Mouse (Mus musculus) heart, embryonic 13.5 days (tissue): Measurements from ENCODE around the gene Yju2. TPM values are rescaled to one million over a fixed set of nuclear protein-coding genes. Genes with fewer than 3 reads are reported as not detected.
A peak's percentile ranks its signal among the peaks of the same experiment; 100 is the strongest.

ENCODE experiments used
- ATAC-seq: fragments of 200-750 bp; cut with Nextera tagmentation; 2 replicates; pipeline ENCODE4 v1.8.0; 2017; ENCODE audit warnings: moderate TSS enrichment; ENCODE audit not compliant: insufficient number of reproducible peaks, low FRiP score, low TSS enrichment; ENCODE audit errors: extremely low read depth
- H3K27ac ChIP-seq: fragments of 300-500 bp; sonication (generic); replicated peaks from 2 replicates; pipeline ENCODE4 v1.5.1; 2015; ENCODE audit warnings: moderate library complexity, mild to moderate bottlenecking, inconsistent platforms
- H3K27me3 ChIP-seq: fragments of 300-500 bp; sonication (generic); replicated peaks from 2 replicates; pipeline ENCODE4 v1.6.1; 2015; ENCODE audit warnings: mild to moderate bottlenecking, inconsistent platforms
- H3K36me3 ChIP-seq: fragments of 300-500 bp; sonication (generic); 2 replicates; pipeline ENCODE4 v1.6.1; 2015; ENCODE audit warnings: mild to moderate bottlenecking, inconsistent platforms
- H3K4me1 ChIP-seq: fragments of 300-500 bp; sonication (generic); 2 replicates; pipeline ENCODE4 v1.6.1; 2015; ENCODE audit warnings: inconsistent platforms
- H3K4me2 ChIP-seq: fragments of 300-500 bp; sonication (generic); 2 replicates; pipeline ENCODE4 v1.6.1; 2015; ENCODE audit warnings: inconsistent platforms, mild to moderate bottlenecking, moderate library complexity
- H3K4me3 ChIP-seq: fragments of 300-500 bp; sonication (generic); 2 replicates; pipeline ENCODE4 v1.5.1; 2015; ENCODE audit warnings: moderate library complexity, mild to moderate bottlenecking, inconsistent platforms
- H3K9ac ChIP-seq: fragments of 300-500 bp; sonication (generic); 2 replicates; pipeline ENCODE4 v1.6.1; 2015; ENCODE audit warnings: inconsistent platforms, mild to moderate bottlenecking, moderate library complexity
- H3K9me3 ChIP-seq: fragments of 300-500 bp; sonication (generic); 2 replicates; pipeline ENCODE4 v1.6.1; 2016; ENCODE audit warnings: inconsistent platforms
- WGBS: fragments of 180-500 bp; shearing (Covaris S2); methylation state at CpG from one replicate; pipeline ENCODE4 v1.1.7; 2015; ENCODE audit warnings: mixed read lengths; 5-methylcytosine and 5-hydroxymethylcytosine counted together
- polyA plus RNA-seq: library from polyadenylated mRNA; unstranded; fragments of >200 nt; fragmentation: Nextera tagmentation; extraction: Ambion mirVana; gene quantifications from 2 replicates; pipeline ENCODE4 v1.2.1, GENCODE M21; 2015

Yju2 gene
- polyA plus RNA-seq, 1 experiment from 2014 or later = 18.0 TPM

DNA sequence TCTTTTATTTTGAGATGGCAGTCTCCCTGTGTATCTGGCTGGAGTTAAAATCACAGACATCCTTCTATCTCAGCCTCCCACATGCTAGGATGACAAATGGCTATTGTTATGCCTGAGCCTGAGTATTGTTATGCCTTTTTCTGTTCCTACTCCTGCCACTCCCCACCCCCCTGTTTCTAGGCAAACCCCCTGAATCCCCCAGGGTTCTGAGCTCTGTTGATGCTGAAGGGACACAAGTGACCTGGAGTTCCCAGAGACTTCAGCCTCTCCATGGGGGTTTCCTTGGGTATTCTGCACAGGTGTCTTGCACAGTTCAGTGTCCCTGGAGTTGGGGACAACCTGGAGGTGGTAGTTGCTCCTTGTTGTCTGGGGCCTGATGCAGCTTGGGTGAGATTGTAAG lies 6.9 kb upstream of the Yju2 start:
- H3K27ac ChIP-seq = no peak overlapping the region
- peaks cover 54% of the 10 kb centered on the region for H3K27me3 ChIP-seq
- no peaks in the 10 kb centered on the region for H3K9me3 ChIP-seq
- no peak overlapping the region for H3K4me2 ChIP-seq
- no peaks in the 10 kb centered on the region for H3K36me3 ChIP-seq
- peaks cover 9% of the 10 kb centered on the region for H3K4me1 ChIP-seq
- H3K4me3 ChIP-seq = no peak overlapping the region
- ATAC-seq = no peak
- H3K9ac ChIP-seq = no peak overlapping the region

DNA sequence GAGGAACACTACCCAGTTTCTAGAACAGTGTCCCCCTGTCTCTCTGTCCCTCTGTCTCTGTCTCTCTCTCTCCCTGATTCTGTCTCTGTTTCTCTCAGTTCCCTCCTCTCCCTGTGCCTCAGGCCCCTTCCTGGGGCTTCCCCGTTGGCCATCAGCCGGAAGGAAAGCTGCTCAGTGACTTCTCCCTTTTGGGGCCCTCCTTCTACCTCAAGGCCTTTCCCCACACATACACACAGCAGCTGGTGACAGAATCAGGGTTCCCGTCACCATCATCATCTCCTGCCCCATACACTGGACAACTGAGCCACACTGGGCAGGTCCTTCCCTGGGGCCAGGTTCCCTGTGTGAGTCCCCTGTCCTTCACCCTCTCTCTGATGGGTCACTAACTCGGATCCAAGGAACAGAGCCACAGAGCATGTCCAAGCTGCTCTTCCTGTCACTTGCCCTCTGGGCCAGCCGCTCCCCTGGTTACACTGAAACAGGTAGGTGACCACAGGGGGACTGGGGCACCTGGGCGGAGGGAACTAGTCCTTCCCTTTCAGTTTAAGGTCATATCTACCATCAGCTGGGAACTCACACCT lies 6.4 kb upstream of the Yju2 start, which contains the start of gene Ebi3:
Gene Ebi3 (plus strand): TSS at position 194 of the 581 bp plus-strand sequence.
- WGBS = 69% methylated on average over 6 of the region's 6 CpGs
- Histone ChIP-seq H3K27me3 (peaks cover 54% of the 10 kb centered on the region), H3K9ac (no peak within 1 kb of the TSS), H3K4me3 (no peak within 1 kb of the TSS), H3K4me1 (peaks cover 13% of the 10 kb centered on the region), H3K36me3 (no peaks in the 10 kb centered on the region), H3K9me3 (no peaks in the 10 kb centered on the region), H3K4me2 (no peak within 1 kb of the TSS), H3K27ac (no peak within 1 kb of the TSS)
- no peak for ATAC-seq

GRCm38 (mm10) chr17:55953751-55954150 lies 5.1 kb upstream of the Yju2 start:
- Histone ChIP-seq H3K4me2 (no peak overlapping the region), H3K27ac (no peak overlapping the region), H3K27me3 (peaks cover 54% of the 10 kb centered on the region), H3K9ac (no peak overlapping the region), H3K36me3 (no peaks in the 10 kb centered on the region), H3K4me1 (peaks cover 20% of the 10 kb centered on the region), H3K4me3 (no peak overlapping the region), H3K9me3 (no peaks in the 10 kb centered on the region)
- 66% methylated on average over 6 of the region's 6 CpGs for WGBS
- ATAC-seq = no peak

DNA sequence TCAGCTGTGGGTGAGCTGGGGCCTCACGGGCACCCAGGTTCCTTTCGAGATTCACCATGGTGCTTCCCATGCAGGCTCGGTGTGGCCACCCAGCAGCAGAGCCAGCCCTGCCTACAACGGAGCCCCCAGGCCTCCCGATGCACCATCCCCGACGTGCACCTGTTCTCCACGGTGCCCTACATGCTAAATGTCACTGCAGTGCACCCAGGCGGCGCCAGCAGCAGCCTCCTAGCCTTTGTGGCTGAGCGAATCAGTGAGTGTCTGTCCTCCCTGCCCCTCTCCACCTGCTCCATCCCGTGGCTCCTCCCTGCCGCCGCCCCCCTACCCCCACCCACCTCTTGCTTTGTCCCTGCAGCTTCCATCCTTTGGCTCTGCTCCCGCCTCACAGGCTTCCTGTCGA lies 4.7 kb upstream of the Yju2 start:
- peaks cover 54% of the 10 kb centered on the region for H3K27me3 ChIP-seq
- H3K4me1 ChIP-seq = peaks cover 20% of the 10 kb centered on the region
- no peak overlapping the region for H3K4me3 ChIP-seq
- H3K9me3 ChIP-seq = no peaks in the 10 kb centered on the region
- H3K27ac ChIP-seq = no peak overlapping the region
- no peak overlapping the region for H3K4me2 ChIP-seq
- no peak overlapping the region for H3K9ac ChIP-seq
- no peak for ATAC-seq
- WGBS = 31% methylated on average over 16 of the region's 16 CpGs
- H3K36me3 ChIP-seq = no peaks in the 10 kb centered on the region

GRCm38 (mm10) chr17:55956129-55956528 lies 2.8 kb upstream of the Yju2 start:
- Histone ChIP-seq H3K9ac (peak overlapping the region; percentile 70), H3K27me3 (peaks cover 48% of the 10 kb centered on the region), H3K36me3 (peaks cover 7% of the 10 kb centered on the region), H3K4me3 (peak overlapping the region; percentile 50), H3K9me3 (no peaks in the 10 kb centered on the region), H3K4me1 (peaks cover 30% of the 10 kb centered on the region), H3K27ac (no peak overlapping the region), H3K4me2 (peak overlapping the region; percentile 75)
- WGBS = 4% methylated on average over 26 of the region's 26 CpGs
- no peak; the same call in 1 of the 2 replicates for ATAC-seq

DNA sequence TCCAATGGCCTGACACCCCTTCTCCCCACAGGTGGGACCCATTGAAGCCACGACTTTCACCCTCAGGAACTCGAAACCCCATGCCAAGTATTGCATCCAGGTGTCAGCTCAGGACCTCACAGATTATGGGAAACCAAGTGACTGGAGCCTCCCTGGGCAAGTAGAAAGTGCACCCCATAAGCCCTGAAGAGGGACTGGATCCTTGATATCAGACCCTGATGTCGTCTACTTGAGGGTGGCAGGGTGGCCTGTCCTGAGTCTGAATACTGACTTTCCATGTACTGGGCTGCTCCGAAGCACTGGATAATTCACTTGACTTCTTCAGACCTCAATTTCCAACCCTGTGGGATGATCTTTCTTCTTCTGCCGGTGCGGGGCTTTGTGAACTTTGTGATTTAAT lies 2.3 kb upstream of the Yju2 start:
- ATAC-seq = no peak

GRCm38 (mm10) chr17:55957168-55957567 lies 1.7 kb upstream of the Yju2 start:
- Histone ChIP-seq H3K9ac (peak overlapping the region; percentile 50; the same call in 1 of the 2 replicates), H3K4me3 (no peak overlapping the region), H3K4me2 (no peak overlapping the region), H3K36me3 (peaks cover 17% of the 10 kb centered on the region), H3K4me1 (peaks cover 30% of the 10 kb centered on the region), H3K27me3 (peaks cover 41% of the 10 kb centered on the region), H3K27ac (no peak overlapping the region), H3K9me3 (no peaks in the 10 kb centered on the region)
- 16% methylated on average over 9 of the region's 9 CpGs for whole genome bisulfite sequencing
- ATAC-seq = no peak

More for the DNA sequence above, 2.3 kb upstream of the Yju2 start:
- peak overlapping the region; percentile 70 for H3K9ac ChIP-seq
- H3K9me3 ChIP-seq = no peaks in the 10 kb centered on the region
- peak overlapping the region; percentile 75 for H3K4me2 ChIP-seq
- H3K4me1 ChIP-seq = peaks cover 30% of the 10 kb centered on the region
- peak overlapping the region; percentile 50 for H3K4me3 ChIP-seq
- peaks cover 43% of the 10 kb centered on the region for H3K27me3 ChIP-seq
- no peak overlapping the region for H3K27ac ChIP-seq
- WGBS = 36% methylated on average over 6 of the region's 6 CpGs
- H3K36me3 ChIP-seq = peaks cover 11% of the 10 kb centered on the region

DNA sequence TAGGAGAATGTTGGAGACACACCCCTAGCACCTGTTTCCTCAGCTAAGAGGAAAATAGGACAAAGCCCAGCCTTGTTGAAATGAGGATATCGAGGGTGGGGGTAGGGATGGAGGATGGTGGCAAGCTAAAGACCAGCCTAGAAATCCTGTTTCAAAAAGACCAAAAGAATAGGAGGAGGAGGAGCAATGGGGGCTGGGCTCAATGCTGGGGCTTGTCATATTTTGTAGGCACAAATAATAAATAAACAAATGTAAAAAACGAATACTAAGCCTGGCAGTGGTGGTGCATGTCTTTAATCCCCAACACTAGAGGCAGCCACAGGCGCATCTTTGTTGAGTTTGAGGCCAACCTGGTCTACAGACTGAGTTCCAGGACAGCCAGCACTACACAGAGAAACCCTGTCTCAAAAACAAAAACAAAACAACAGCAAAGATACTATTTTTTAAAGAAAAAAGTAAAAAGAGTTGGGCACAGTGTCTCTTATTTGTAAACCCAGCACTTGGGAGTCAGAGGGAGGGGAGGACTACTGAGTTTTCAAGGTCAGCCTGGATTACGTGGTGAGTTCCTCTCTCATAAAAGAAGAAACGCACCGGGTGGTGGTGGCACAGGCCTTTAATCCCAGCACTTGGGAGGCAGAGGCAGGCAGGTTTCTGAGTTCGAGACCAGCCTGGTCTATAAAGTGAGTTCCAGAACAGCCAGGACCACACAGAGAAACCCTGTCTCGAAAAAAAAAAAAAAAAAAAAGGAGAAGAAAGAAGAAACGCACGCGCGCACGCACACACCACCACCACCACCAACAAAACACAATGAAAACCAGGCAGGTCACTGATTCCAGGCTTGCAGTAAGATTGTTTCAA lies 944 bp upstream of the Yju2 start:
- peaks cover 24% of the 10 kb centered on the region for H3K36me3 ChIP-seq
- no peaks in the 10 kb centered on the region for H3K9me3 ChIP-seq
- H3K9ac ChIP-seq = peak overlapping the region; percentile 80
- ATAC-seq = no peak
- H3K4me3 ChIP-seq = peak overlapping the region; percentile 60
- peak overlapping the region; percentile 96 for H3K27ac ChIP-seq
- H3K4me2 ChIP-seq = peak overlapping the region; percentile 81
- WGBS = 76% methylated on average over 13 of the region's 13 CpGs
- peaks cover 33% of the 10 kb centered on the region for H3K27me3 ChIP-seq
- peaks cover 32% of the 10 kb centered on the region for H3K4me1 ChIP-seq

GRCm38 (mm10) chr17:55958584-55958886 lies 364 bp upstream of the Yju2 start:
- H3K27me3 ChIP-seq = peaks cover 30% of the 10 kb centered on the region
- no peaks in the 10 kb centered on the region for H3K9me3 ChIP-seq
- peak overlapping the region; percentile 81 for H3K4me2 ChIP-seq
- H3K36me3 ChIP-seq = peaks cover 30% of the 10 kb centered on the region
- ATAC-seq = no peak
- peak overlapping the region; percentile 96 for H3K27ac ChIP-seq
- peaks cover 36% of the 10 kb centered on the region for H3K4me1 ChIP-seq
- 28% methylated on average over 2 of the region's 2 CpGs for WGBS
- peak overlapping the region; percentile 60 for H3K4me3 ChIP-seq
- H3K9ac ChIP-seq = peak overlapping the region; percentile 80

- peaks cover 14% of the 10 kb centered on the region for H3K27me3 ChIP-seq
- WGBS = 74% methylated on average over 10 of the region's 10 CpGs
- no peak for ATAC-seq
- H3K9me3 ChIP-seq = no peaks in the 10 kb centered on the region
- H3K4me3 ChIP-seq = peak overlapping the region; percentile 60
- peak overlapping the region; percentile 81 for H3K4me2 ChIP-seq
- peaks cover 45% of the 10 kb centered on the region for H3K36me3 ChIP-seq
- H3K27ac ChIP-seq = peak overlapping the region; percentile 96
- H3K9ac ChIP-seq = peak overlapping the region; percentile 78
- peaks cover 36% of the 10 kb centered on the region for H3K4me1 ChIP-seq
Observed at GRCm38 (mm10) chr17:55959946-55960740, 1.2 kb downstream of the Yju2 start.

DNA sequence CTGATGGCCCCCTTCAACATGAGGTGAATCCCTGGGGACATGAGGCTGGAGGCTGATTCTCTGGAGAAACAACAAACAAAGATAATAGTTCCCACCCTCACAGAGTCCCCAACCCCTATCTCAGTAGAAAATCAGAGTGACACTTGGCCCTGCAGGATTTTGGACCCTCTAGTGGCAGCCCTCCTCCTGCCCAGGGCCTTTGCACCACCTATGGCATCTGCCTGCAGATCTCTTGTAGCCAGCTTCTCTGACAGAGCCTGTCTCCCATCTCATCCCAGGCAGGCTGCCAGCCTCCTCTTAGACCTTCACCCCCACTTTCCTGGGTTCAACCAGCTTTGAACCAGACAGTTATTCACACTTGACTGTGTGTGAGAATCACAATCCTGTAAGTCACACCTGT lies 1.9 kb downstream of the Yju2 start:
- ATAC-seq = no peak
- H3K9ac ChIP-seq = no peak overlapping the region

More for the DNA sequence above, 1.9 kb downstream of the Yju2 start:
- Histone ChIP-seq H3K4me2 (no peak overlapping the region), H3K4me3 (no peak overlapping the region), H3K27me3 (peaks cover 8% of the 10 kb centered on the region), H3K36me3 (peaks cover 52% of the 10 kb centered on the region), H3K9me3 (no peaks in the 10 kb centered on the region), H3K27ac (no peak overlapping the region), H3K4me1 (peaks cover 36% of the 10 kb centered on the region)
